Mouse (Mus musculus): ENCODE measurements around the gene Prr18. TPM values are rescaled to one million over a fixed set of nuclear protein-coding genes. Genes with fewer than 3 reads are reported as not detected.
A peak's percentile ranks its signal among the peaks of the same experiment; 100 is the strongest.

Gene Prr18
- total and polyA plus RNA-seq, 2 experiments from 2014 or later, result 15.6 to 24.0 TPM

- ATAC-seq, result peak; percentile 87
- peak overlapping the region; percentile 42 for H3K4me2 ChIP-seq (ENCODE audit: low read depth)
- H3K9me3 ChIP-seq (ENCODE audit: low read length), result no peaks in the 10 kb centered on the region
- H3K27ac ChIP-seq (ENCODE audit: low read depth, low read length), result peak overlapping the region; percentile 98
- DNase-seq, result peak; percentile 92
- H3K27me3 ChIP-seq (ENCODE audit: insufficient read depth, low read length), result no peaks in the 10 kb centered on the region
- peaks cover 48% of the 10 kb centered on the region for H3K4me1 ChIP-seq (ENCODE audit: insufficient read depth)
- no peaks in the 10 kb centered on the region for H3K36me3 ChIP-seq (ENCODE audit: insufficient read depth)
- H3K9ac ChIP-seq, result peak overlapping the region; percentile 58
- no peak for TF ChIP-seq CTCF (IDR thresholded peaks at IDR 0.05; ENCODE audit: low read depth)
- WGBS, result 6% methylated on average over 8 of the region's 8 CpGs
- H3K4me3 ChIP-seq (ENCODE audit: low read depth, low read length), result no peak overlapping the region
Measured at GRCm38 (mm10) chr17:8368570-8368969, 31.3 kb downstream of the Prr18 start.

GRCm38 (mm10) chr17:8369171-8369570, 31.9 kb downstream of the Prr18 start:
- WGBS, result 26% methylated on average over 2 of the region's 2 CpGs
- no peak for TF ChIP-seq CTCF (IDR thresholded peaks at IDR 0.05; ENCODE audit: low read depth)
- Histone ChIP-seq H3K36me3 (ENCODE audit: insufficient read depth) (no peaks in the 10 kb centered on the region), H3K27ac (ENCODE audit: low read depth, low read length) (peak overlapping the region; percentile 98), H3K9ac (peak overlapping the region; percentile 18; the same call in 1 of the 2 replicates), H3K4me3 (ENCODE audit: low read depth, low read length) (no peak overlapping the region), H3K27me3 (ENCODE audit: insufficient read depth, low read length) (no peaks in the 10 kb centered on the region), H3K4me1 (ENCODE audit: insufficient read depth) (peaks cover 48% of the 10 kb centered on the region), H3K4me2 (ENCODE audit: low read depth) (no peak overlapping the region), H3K9me3 (ENCODE audit: low read length) (no peaks in the 10 kb centered on the region)
- DNase-seq (peak; percentile 39), ATAC-seq (no peak)

- peak; percentile 62 for DNase-seq
Measured at GRCm38 (mm10) chr17:8370634-8371229, 33.5 kb downstream of the Prr18 start.

GRCm38 (mm10) chr17:8371834-8372233, 34.6 kb downstream of the Prr18 start:
- H3K9me3 ChIP-seq (ENCODE audit: low read length), result no peaks in the 10 kb centered on the region
- ATAC-seq, result peak; percentile 75
- peak overlapping the region; percentile 63 for H3K9ac ChIP-seq
- H3K4me2 ChIP-seq (ENCODE audit: low read depth), result peak overlapping the region; percentile 59
- H3K36me3 ChIP-seq (ENCODE audit: insufficient read depth), result no peaks in the 10 kb centered on the region
- peak overlapping the region; percentile 32; the same call in 1 of the 2 replicates for H3K4me3 ChIP-seq (ENCODE audit: low read depth, low read length)
- TF ChIP-seq CTCF (IDR thresholded peaks at IDR 0.05; ENCODE audit: low read depth), result no peak
- no peaks in the 10 kb centered on the region for H3K27me3 ChIP-seq (ENCODE audit: insufficient read depth, low read length)
- DNase-seq, result peak; percentile 91
- H3K27ac ChIP-seq (ENCODE audit: low read depth, low read length), result peak overlapping the region; percentile 91
- peaks cover 43% of the 10 kb centered on the region for H3K4me1 ChIP-seq (ENCODE audit: insufficient read depth)
- 0% methylated on average over 7 of the region's 7 CpGs for WGBS

More at GRCm38 (mm10) chr17:8370634-8371229, 33.5 kb downstream of the Prr18 start:
- peak overlapping the region; percentile 91 for H3K27ac ChIP-seq (ENCODE audit: low read depth, low read length)
- no peak overlapping the region for H3K9ac ChIP-seq
- WGBS, result 18% methylated on average over 13 of the region's 13 CpGs
- H3K4me1 ChIP-seq (ENCODE audit: insufficient read depth), result peaks cover 48% of the 10 kb centered on the region
- H3K9me3 ChIP-seq (ENCODE audit: low read length), result no peaks in the 10 kb centered on the region
- ATAC-seq, result no peak
- TF ChIP-seq CTCF (IDR thresholded peaks at IDR 0.05; ENCODE audit: low read depth), result no peak
- no peaks in the 10 kb centered on the region for H3K27me3 ChIP-seq (ENCODE audit: insufficient read depth, low read length)
- H3K4me3 ChIP-seq (ENCODE audit: low read depth, low read length), result no peak overlapping the region
- no peaks in the 10 kb centered on the region for H3K36me3 ChIP-seq (ENCODE audit: insufficient read depth)
- no peak overlapping the region for H3K4me2 ChIP-seq (ENCODE audit: low read depth)

DNA sequence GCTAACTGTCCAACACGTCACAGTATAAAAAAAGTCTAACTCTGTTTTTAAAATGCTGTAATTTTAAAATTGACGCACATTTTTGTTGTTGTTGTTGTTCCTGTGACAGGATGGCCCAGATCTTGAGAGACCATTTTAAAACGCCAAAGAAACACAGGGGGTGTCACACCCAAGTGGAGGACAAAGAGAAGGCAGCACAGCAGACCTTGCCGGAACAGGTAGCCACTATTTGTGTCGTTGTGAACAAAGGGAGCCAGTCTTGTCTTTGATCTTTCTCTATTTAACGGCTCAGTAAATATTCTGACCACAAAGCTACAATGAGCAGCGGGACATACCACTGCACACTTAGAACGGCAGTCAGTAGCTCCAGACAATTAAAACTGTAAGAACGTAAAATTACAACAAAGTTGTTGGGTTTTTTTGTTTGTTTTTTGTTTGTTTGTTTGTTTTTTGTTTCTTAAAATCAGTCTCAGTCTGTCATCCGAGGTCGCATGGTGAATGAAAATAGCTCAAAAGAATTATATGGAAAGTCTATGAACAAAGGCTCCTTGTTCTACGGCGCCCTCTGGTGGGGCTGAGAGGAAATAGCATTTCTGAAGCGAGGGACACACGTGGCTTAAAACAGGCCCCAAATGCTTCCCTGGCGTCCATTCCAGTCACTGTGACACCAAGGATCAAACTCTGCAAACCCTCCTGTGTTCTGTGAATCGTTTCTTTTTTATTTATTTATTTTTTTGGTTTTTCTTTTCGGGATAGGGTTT, 35.2 kb downstream of the Prr18 start:
- under 1% methylated on average over 18 of the region's 18 CpGs for whole genome bisulfite sequencing
- H3K4me3 ChIP-seq (ENCODE audit: low read depth, low read length), result peak overlapping the region; percentile 32
- peak; percentile 8; the same call in 1 of the 2 replicates for ATAC-seq

GRCm38 (mm10) chr17:8377298-8377697, 40.0 kb downstream of the Prr18 start:
- WGBS, result 50% methylated on average over 5 of the region's 5 CpGs
- DNase-seq (no peak), ATAC-seq (no peak)
- H3K9ac ChIP-seq, result no peak overlapping the region
- H3K27me3 ChIP-seq (ENCODE audit: insufficient read depth, low read length), result no peaks in the 10 kb centered on the region
- no peak for TF ChIP-seq CTCF (IDR thresholded peaks at IDR 0.05; ENCODE audit: low read depth)
- H3K36me3 ChIP-seq (ENCODE audit: insufficient read depth), result no peaks in the 10 kb centered on the region
- H3K9me3 ChIP-seq (ENCODE audit: low read length), result no peaks in the 10 kb centered on the region
- H3K4me2 ChIP-seq (ENCODE audit: low read depth), result no peak overlapping the region
- H3K27ac ChIP-seq (ENCODE audit: low read depth, low read length), result no peak overlapping the region
- H3K4me3 ChIP-seq (ENCODE audit: low read depth, low read length), result no peak overlapping the region
- H3K4me1 ChIP-seq (ENCODE audit: insufficient read depth), result 0 out of 2 replicates have a peak, but pooled peaks cover under 1% of the 10 kb centered on the region

More for the DNA sequence above, 35.2 kb downstream of the Prr18 start:
- Histone ChIP-seq H3K4me2 (ENCODE audit: low read depth) (peak overlapping the region; percentile 59), H3K27ac (ENCODE audit: low read depth, low read length) (peak overlapping the region; percentile 91), H3K36me3 (ENCODE audit: insufficient read depth) (no peaks in the 10 kb centered on the region), H3K9me3 (ENCODE audit: low read length) (no peaks in the 10 kb centered on the region), H3K4me1 (ENCODE audit: insufficient read depth) (peaks cover 36% of the 10 kb centered on the region), H3K9ac (peak overlapping the region; percentile 63), H3K27me3 (ENCODE audit: insufficient read depth, low read length) (no peaks in the 10 kb centered on the region)
- peak; percentile 92 for DNase-seq
- peak; percentile 94 for TF ChIP-seq CTCF (IDR thresholded peaks at IDR 0.05; ENCODE audit: low read depth)

DNA sequence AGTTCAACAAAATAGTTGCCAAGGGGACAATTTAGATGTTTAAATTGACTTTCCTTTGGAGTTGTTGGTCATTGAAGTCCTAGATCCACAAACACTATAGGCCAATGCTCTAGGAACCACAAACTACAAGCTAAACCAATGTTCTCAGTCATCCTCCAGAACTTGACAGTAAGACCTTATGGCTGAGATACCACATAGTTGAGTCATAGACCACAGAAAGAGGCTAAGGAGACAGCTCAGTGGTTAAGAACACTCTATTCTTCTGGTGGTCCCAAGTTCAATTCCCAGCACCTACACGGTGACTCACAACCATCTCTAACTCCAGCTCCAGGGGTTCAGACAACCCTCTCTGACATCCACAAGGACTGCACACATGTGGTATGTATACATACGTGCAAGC, 48.2 kb downstream of the Prr18 start:
- no peak for TF ChIP-seq CTCF (IDR thresholded peaks at IDR 0.05; ENCODE audit: low read depth)
- H3K9me3 ChIP-seq (ENCODE audit: low read length), result no peaks in the 10 kb centered on the region
- H3K27ac ChIP-seq (ENCODE audit: low read depth, low read length), result no peak overlapping the region
- H3K4me3 ChIP-seq (ENCODE audit: low read depth, low read length), result no peak overlapping the region
- peaks cover 11% of the 10 kb centered on the region; the same call in 1 of the 2 replicates for H3K4me1 ChIP-seq (ENCODE audit: insufficient read depth)
- no peak overlapping the region for H3K4me2 ChIP-seq (ENCODE audit: low read depth)
- WGBS, result 95% methylated on average over 2 of the region's 2 CpGs
- no peak overlapping the region for H3K9ac ChIP-seq
- ATAC-seq (no peak), DNase-seq (no peak)
- H3K36me3 ChIP-seq (ENCODE audit: insufficient read depth), result no peaks in the 10 kb centered on the region
- peaks cover 9% of the 10 kb centered on the region for H3K27me3 ChIP-seq (ENCODE audit: insufficient read depth, low read length)
